14 mouse cellular contexts compared by ENCODE assay signal in the genomic region with DNA sequence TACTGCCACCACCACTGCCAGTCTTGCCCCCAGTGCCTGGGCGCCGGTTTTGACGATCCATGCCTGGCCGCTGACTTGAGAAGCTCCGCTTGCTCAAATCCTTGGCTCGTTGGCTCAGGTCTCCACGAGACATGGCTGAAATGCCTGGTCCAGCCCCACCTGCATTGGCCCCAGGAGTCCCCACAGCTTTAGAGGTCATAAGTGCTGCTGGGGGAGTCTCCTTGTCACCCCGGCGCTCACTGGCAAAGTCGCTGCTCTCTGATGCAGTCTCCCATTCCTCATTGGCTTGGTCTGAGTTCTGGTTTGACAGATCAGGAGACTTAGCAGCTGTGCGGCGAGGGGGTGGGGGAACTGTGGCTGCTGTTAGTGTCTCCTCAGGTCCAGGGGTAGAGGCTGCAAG. TPM values are rescaled to one million over a fixed set of nuclear protein-coding genes. Genes with fewer than 3 reads are reported as not detected.
"Had no signal": no experiment of that assay in that cellular context is flagged by ENCODE, and none has a peak within 500 bp of the region (broad histone marks: within the 10 kb centered on the region; RNA-seq: fewer than 3 reads in every experiment).

No protein-coding gene starts in this region.

- H3K27ac ChIP-seq: liver, embryonic 14.5 days had no signal

- DNase-seq: kidney, adult 18-20 months; kidney, postnatal 14 days; liver; lung, adult 18-20 months; right cerebral cortex, adult 18-20 months; right cerebral cortex, postnatal 25 days; thymus, adult 18-20 months; thymus, postnatal 14 days had no signal

RNA-seq across cellular contexts. Expression of gene Apom, which starts 23.6 kb away (rescaled TPM):
- total RNA-seq: layer of hippocampus, adult 8-10 months; layer of hippocampus, postnatal 14 days; left cerebral cortex, adult 18-20 months; megakaryocyte progenitor cell, adult 5-6 weeks had no signal
- polyA plus RNA-seq: midbrain, postnatal 0 days had no signal
